Mouse (Mus musculus) G1E (cell line): ENCODE measurements around the gene Fat3. TPM values are rescaled to one million over a fixed set of nuclear protein-coding genes. Genes with fewer than 3 reads are reported as not detected.

Experiments used
- ATAC-seq: 2 replicates; pipeline ENCODE4 v1.8.0; 2016; ENCODE audit warnings: mild to moderate bottlenecking; ENCODE audit not compliant: insufficient number of reproducible peaks, poor library complexity, low FRiP score, severe bottlenecking; ENCODE audit errors: extremely low read depth
- DNase-seq: peaks from one replicate; pipeline ENCODE4 v3.0.0; 2012; ENCODE audit warnings: low spot score
- H3K27me3 ChIP-seq: 2 replicates; pipeline ENCODE4 v1.6.1; 2012; ENCODE audit warnings: mild to moderate bottlenecking, low read length, inconsistent platforms; ENCODE audit not compliant: insufficient read depth
- H3K36me3 ChIP-seq: replicated peaks from 2 replicates; pipeline ENCODE3; 2012; ENCODE audit warnings: mild to moderate bottlenecking, inconsistent platforms
- H3K4me1 ChIP-seq: 2 replicates; pipeline ENCODE4 v1.6.1; 2012; ENCODE audit warnings: low read depth, low read length, inconsistent platforms, mixed read lengths; ENCODE audit not compliant: insufficient read depth
- H3K4me3 ChIP-seq: 2 replicates; pipeline ENCODE4 v1.5.1; 2012; ENCODE audit warnings: low read depth, mild to moderate bottlenecking, inconsistent platforms, low read length, moderate library complexity, mixed read lengths
- H3K9me3 ChIP-seq: replicated peaks from 2 replicates; pipeline ENCODE4 v1.6.1; 2012; ENCODE audit warnings: inconsistent platforms
- CTCF ChIP-seq: IDR thresholded peaks from 2 replicates; pipeline ENCODE4 v1.5.1; 2012; ENCODE audit warnings: low read depth, low read length, inconsistent platforms, mixed read lengths
- GATA1 ChIP-seq: IDR thresholded peaks from 2 replicates; pipeline ENCODE4 v1.6.1; 2012; ENCODE audit warnings: borderline replicate concordance, low read length, inconsistent platforms, mixed read lengths
- GATA2 ChIP-seq: IDR thresholded peaks from 2 replicates; pipeline ENCODE4 v1.6.1; 2012; ENCODE audit warnings: low read depth, low read length, inconsistent platforms, borderline replicate concordance
- POLR2AphosphoS5 ChIP-seq: IDR thresholded peaks from 2 replicates; pipeline ENCODE4 v1.6.1; 2012; ENCODE audit warnings: low read depth, low read length, inconsistent platforms; ENCODE audit not compliant: insufficient replicate concordance
- TAL1 ChIP-seq: conservative IDR thresholded peaks from 2 replicates; pipeline ENCODE4 v1.6.1; 2012; ENCODE audit warnings: low read depth, low read length, inconsistent platforms, mixed read lengths
- polyA plus RNA-seq: library from polyadenylated mRNA; stranded (reverse); fragments of >175 nt; gene quantifications from 2 replicates; pipeline ENCODE4 v1.2.3, GENCODE M21; 2012
- total RNA-seq, 2 experiments: library from RNA; stranded (forward) in 1 of 2; stranded (reverse) in 1 of 2; fragments of 200-1000 nt in 1 of 2; fragments of >200 nt in 1 of 2; fragmentation: Nextera tagmentation in 1 of 2; gene quantifications; 2 replicates each; pipeline ENCODE4 v1.2.3; 2014 to 2017

Gene Fat3
- total and polyA plus RNA-seq, 3 experiments: 0.11 TPM; not detected in 2

- Histone ChIP-seq H3K36me3 (no peaks in the 10 kb centered on the region), H3K9me3 (no peaks in the 10 kb centered on the region), H3K27me3 (no peaks in the 10 kb centered on the region), H3K4me3 (no peak overlapping the region), H3K4me1 (no peaks in the 10 kb centered on the region)
- DNase-seq (no peak), ATAC-seq (no peak)
- TF ChIP-seq POLR2AphosphoS5 (no peak), CTCF (no peak), TAL1 (no peak), GATA2 (no peak), GATA1 (no peak)
These were observed 11.4 kb downstream of the Fat3 start for GRCm38 (mm10) chr9:16489661-16490060.

- Histone ChIP-seq H3K27me3 (no peaks in the 10 kb centered on the region), H3K9me3 (no peaks in the 10 kb centered on the region), H3K4me3 (no peak overlapping the region), H3K36me3 (no peaks in the 10 kb centered on the region), H3K4me1 (no peaks in the 10 kb centered on the region)
- ATAC-seq: no peak
- TF ChIP-seq CTCF (no peak), GATA1 (no peak), POLR2AphosphoS5 (no peak), GATA2 (no peak)
- no peak for DNase-seq
These were observed 13.5 kb downstream of the Fat3 start for GRCm38 (mm10) chr9:16487565-16487964.

GRCm38 (mm10) chr9:16486229-16486628 is 14.9 kb downstream of the Fat3 start:
- DNase-seq (no peak), ATAC-seq (no peak)
- no peak for TF ChIP-seq CTCF
- TF ChIP-seq TAL1: no peak
- no peak for TF ChIP-seq GATA2
- no peak for TF ChIP-seq POLR2AphosphoS5
- TF ChIP-seq GATA1: no peak
- H3K36me3 ChIP-seq: no peaks in the 10 kb centered on the region
- H3K27me3 ChIP-seq: no peaks in the 10 kb centered on the region
- no peaks in the 10 kb centered on the region for H3K4me1 ChIP-seq
- H3K4me3 ChIP-seq: no peak overlapping the region
- no peaks in the 10 kb centered on the region for H3K9me3 ChIP-seq

- ATAC-seq (no peak), DNase-seq (no peak)
- H3K36me3 ChIP-seq: no peaks in the 10 kb centered on the region
- H3K4me3 ChIP-seq: no peak overlapping the region
- H3K4me1 ChIP-seq: no peaks in the 10 kb centered on the region
- no peak for TF ChIP-seq CTCF
- TF ChIP-seq TAL1: no peak
- no peak for TF ChIP-seq GATA2
- TF ChIP-seq POLR2AphosphoS5: no peak
- TF ChIP-seq GATA1: no peak
- no peaks in the 10 kb centered on the region for H3K27me3 ChIP-seq
- H3K9me3 ChIP-seq: no peaks in the 10 kb centered on the region
These were observed 15.9 kb downstream of the Fat3 start for GRCm38 (mm10) chr9:16485173-16485572.

- Histone ChIP-seq H3K27me3 (no peaks in the 10 kb centered on the region), H3K36me3 (no peaks in the 10 kb centered on the region), H3K9me3 (no peaks in the 10 kb centered on the region), H3K4me3 (no peak overlapping the region), H3K4me1 (no peaks in the 10 kb centered on the region)
- TF ChIP-seq GATA1 (no peak), TAL1 (no peak), CTCF (no peak), GATA2 (no peak), POLR2AphosphoS5 (no peak)
- DNase-seq (no peak), ATAC-seq (no peak)
These were observed 16.3 kb downstream of the Fat3 start for GRCm38 (mm10) chr9:16484765-16485164.

- H3K9me3 ChIP-seq: no peaks in the 10 kb centered on the region
- H3K36me3 ChIP-seq: no peaks in the 10 kb centered on the region
- no peak overlapping the region for H3K4me3 ChIP-seq
- TF ChIP-seq GATA1 (no peak), CTCF (no peak), GATA2 (no peak), POLR2AphosphoS5 (no peak)
- H3K4me1 ChIP-seq: no peaks in the 10 kb centered on the region
- DNase-seq (no peak), ATAC-seq (no peak)
- no peaks in the 10 kb centered on the region for H3K27me3 ChIP-seq
These were observed 39.6 kb downstream of the Fat3 start for GRCm38 (mm10) chr9:16461491-16461890.

GRCm38 (mm10) chr9:16460591-16460990 is 40.5 kb downstream of the Fat3 start:
- Histone ChIP-seq H3K36me3 (no peaks in the 10 kb centered on the region), H3K27me3 (no peaks in the 10 kb centered on the region), H3K9me3 (no peaks in the 10 kb centered on the region), H3K4me1 (no peaks in the 10 kb centered on the region), H3K4me3 (no peak overlapping the region)
- no peak for ATAC-seq
- DNase-seq: no peak
- TF ChIP-seq GATA2 (no peak), POLR2AphosphoS5 (no peak), TAL1 (no peak), CTCF (no peak), GATA1 (no peak)
